Mouse (Mus musculus) olfactory bulb, adult 2 months (tissue): ENCODE measurements around the gene Mrps26.

Experiments used
- CTCF ChIP-seq: fragments of 200-500 bp; IDR thresholded peaks from 2 replicates; pipeline ENCODE4 v1.5.1; 2012; ENCODE audit warnings: low read depth, mild to moderate bottlenecking, low read length, moderate library complexity; ENCODE audit not compliant: insufficient read depth
- POLR2A ChIP-seq: fragments of 200-500 bp; IDR thresholded peaks from 2 replicates; pipeline ENCODE4 v1.6.1; 2012; ENCODE audit warnings: mild to moderate bottlenecking, low read depth, low read length, moderate library complexity; ENCODE audit not compliant: insufficient read depth

- TF ChIP-seq POLR2A (no peak), CTCF (no peak)
Observed at GRCm38 (mm10) chr2:130540266-130540665, 23.3 kb upstream of the Mrps26 start.
